Mouse (Mus musculus) megakaryocyte progenitor cell, adult 5-6 weeks (primary cell): ENCODE measurements around the gene Trnau1ap. TPM values are rescaled to one million over a fixed set of nuclear protein-coding genes. Genes with fewer than 3 reads are reported as not detected.
A peak's percentile ranks its signal among the peaks of the same experiment; 100 is the strongest.
"Not testable (repeated sequence)": the region's sequence is repeated elsewhere in the genome, so short reads cannot be mapped to it uniquely, and the experiment has no call there.

Source experiments
- ATAC-seq: replicated peaks from 2 replicates; pipeline ENCODE4 v1.8.0; 2016; ENCODE audit warnings: mild to moderate bottlenecking, moderate TSS enrichment, inconsistent platforms; ENCODE audit not compliant: poor library complexity
- total RNA-seq, 2 experiments: library from RNA; stranded (forward) in 1 of 2; stranded (reverse) in 1 of 2; fragments of 157-497, 149-512 nt in 1 of 2; fragments of 200-1000 nt in 1 of 2; gene quantifications; 2 replicates each; pipeline versions ENCODE4 v1.2.3 to v1.2.4; 2015 to 2017

Gene Trnau1ap
- total RNA-seq, 2 experiments from 2014 or later: 34.4 to 45.6 TPM

- ATAC-seq: no peak
These were observed 27.1 kb downstream of the Trnau1ap start for GRCm38 (mm10) chr4:132301965-132302938.

GRCm38 (mm10) chr4:132301486-132301885 lies 27.9 kb downstream of the Trnau1ap start:
- no peak for ATAC-seq

- no peak for ATAC-seq
These were observed 29.5 kb downstream of the Trnau1ap start for GRCm38 (mm10) chr4:132299849-132300248.

GRCm38 (mm10) chr4:132295696-132296390 lies 33.5 kb downstream of the Trnau1ap start:
- peak; percentile 50; the same call in 1 of the 2 replicates for ATAC-seq

- no peak for ATAC-seq
These were observed 35.6 kb downstream of the Trnau1ap start for GRCm38 (mm10) chr4:132293682-132294240.

- no peak for ATAC-seq
These were observed 36.4 kb downstream of the Trnau1ap start for GRCm38 (mm10) chr4:132292988-132293387.

GRCm38 (mm10) chr4:132291624-132292335 lies 37.6 kb downstream of the Trnau1ap start:
- ATAC-seq: no peak

GRCm38 (mm10) chr4:132291056-132291455 lies 38.3 kb downstream of the Trnau1ap start:
- no peak for ATAC-seq

- not testable (repeated sequence) for ATAC-seq
These were observed 40.5 kb downstream of the Trnau1ap start for GRCm38 (mm10) chr4:132288840-132289239.

GRCm38 (mm10) chr4:132275949-132276348 lies 53.4 kb downstream of the Trnau1ap start:
- ATAC-seq: peak; percentile 45

- peak; percentile 61 for ATAC-seq
These were observed 55.0 kb downstream of the Trnau1ap start, which contains the start of gene Taf12 for GRCm38 (mm10) chr4:132274156-132274862. TSS of gene Taf12 (plus strand) at chr4:132274375.

- no peak for ATAC-seq
These were observed 56.2 kb downstream of the Trnau1ap start for GRCm38 (mm10) chr4:132273166-132273565.

- ATAC-seq: peak; percentile 68
These were observed 59.4 kb downstream of the Trnau1ap start for GRCm38 (mm10) chr4:132269740-132270560.

GRCm38 (mm10) chr4:132268871-132269739 lies 60.2 kb downstream of the Trnau1ap start:
- ATAC-seq: peak; percentile 38

GRCm38 (mm10) chr4:132266835-132267349 lies 62.4 kb downstream of the Trnau1ap start:
- ATAC-seq: no peak

GRCm38 (mm10) chr4:132263313-132263712 lies 66.0 kb downstream of the Trnau1ap start:
- ATAC-seq: no peak

GRCm38 (mm10) chr4:132262358-132262616 lies 67.1 kb downstream of the Trnau1ap start:
- no peak for ATAC-seq
